Mouse (Mus musculus) liver, embryonic 14.5 days (tissue): ENCODE results near the gene Gm1673. TPM values are rescaled to one million over a fixed set of nuclear protein-coding genes. Genes with fewer than 3 reads are reported as not detected.

Source experiments
- ATAC-seq: fragments of 200-750 bp; cut with Nextera tagmentation; 2 replicates; pipeline ENCODE4 v1.8.0; 2017; ENCODE audit warnings: moderate number of reproducible peaks, mild to moderate bottlenecking, moderate library complexity; ENCODE audit not compliant: insufficient read depth
- DNase-seq, 3 experiments: peaks; one replicate each; pipeline ENCODE4 v3.0.0-alpha.2; 2012 to 2013; ENCODE audit warnings: low read depth in 3 of 3, low spot score in 3 of 3
- H3K27ac ChIP-seq: fragments of 300-500 bp; sonication (generic); 2 replicates; pipeline ENCODE4 v1.5.1; 2014; ENCODE audit warnings: moderate library complexity, mild to moderate bottlenecking, control low read depth, inconsistent platforms
- H3K27me3 ChIP-seq: fragments of 300-500 bp; sonication (generic); 2 replicates; pipeline ENCODE4 v1.6.1; 2014; ENCODE audit warnings: mild to moderate bottlenecking, low read length, moderate library complexity; ENCODE audit not compliant: control insufficient read depth, insufficient read depth
- H3K36me3 ChIP-seq: fragments of 300-500 bp; sonication (generic); replicated peaks from 2 replicates; pipeline ENCODE4 v1.6.1; 2014; ENCODE audit warnings: low read depth; ENCODE audit not compliant: control insufficient read depth, insufficient read depth
- H3K4me1 ChIP-seq, 2 experiments: fragments of 200-500 bp in 1 of 2; fragments of 300-500 bp in 1 of 2; sonication (generic) in 1 of 2; replicated peaks; 2 replicates each; pipeline ENCODE4 v1.6.1; 2012 to 2014; ENCODE audit warnings: antibody characterized with exemption in 1 of 2, inconsistent platforms in 1 of 2, low read length in 1 of 2; ENCODE audit not compliant: control insufficient read depth in 2 of 2, insufficient read depth in 2 of 2
- H3K4me2 ChIP-seq: fragments of 300-500 bp; sonication (generic); 2 replicates; pipeline ENCODE4 v1.6.1; 2014; ENCODE audit warnings: low read depth, mild to moderate bottlenecking, control low read depth, moderate library complexity
- H3K4me3 ChIP-seq, 2 experiments: fragments of 200-500 bp in 1 of 2; fragments of 300-500 bp in 1 of 2; sonication (generic) in 1 of 2; 2 replicates each; pipeline ENCODE4 v1.5.1; 2012 to 2014; ENCODE audit warnings: low read depth in 2 of 2, low read length in 2 of 2, mild to moderate bottlenecking in 2 of 2, control low read depth in 1 of 2, inconsistent platforms in 1 of 2, moderate library complexity in 1 of 2; ENCODE audit not compliant: insufficient read depth in 1 of 2
- H3K9ac ChIP-seq: fragments of 300-500 bp; sonication (generic); replicated peaks from 2 replicates; pipeline ENCODE4 v1.6.1; 2014; ENCODE audit warnings: mild to moderate bottlenecking, control low read depth, moderate library complexity
- H3K9me3 ChIP-seq: fragments of 300-500 bp; sonication (generic); 2 replicates; pipeline ENCODE4 v1.6.1; 2016; ENCODE audit warnings: low read length, mixed read lengths; ENCODE audit not compliant: control insufficient read depth
- CTCF ChIP-seq: IDR thresholded peaks from 2 replicates; pipeline ENCODE4 v1.5.1; 2016; ENCODE audit warnings: antibody characterized with exemption, low read depth, control low read depth
- EP300 ChIP-seq: IDR thresholded peaks from 2 replicates; pipeline ENCODE4 v1.6.1; 2016; ENCODE audit warnings: antibody characterized with exemption, low read depth
- WGBS: fragments of 180-500 bp; shearing (Covaris S2); extraction: QIAGEN DNeasy Blood & Tissue Kit; methylation state at CpG from one replicate; pipeline ENCODE4 v1.1.7; 2014; ENCODE audit not compliant: insufficient replicate concordance; 5-methylcytosine and 5-hydroxymethylcytosine counted together
- polyA plus RNA-seq, 2 experiments: library from polyadenylated mRNA; depleted of rRNA in 1 of 2; stranded (reverse) in 1 of 2; unstranded in 1 of 2; fragments of >200 nt; fragmentation: Nextera tagmentation in 1 of 2; extraction: Ambion mirVana in 1 of 2; gene quantifications; 2 replicates each; pipeline versions ENCODE4 v1.2.1 to v1.2.3; 2012 to 2014

Gene Gm1673
- polyA plus RNA-seq, 2 experiments: 2.6 to 2.7 TPM

- Histone ChIP-seq H3K4me1 (no peaks in the 10 kb centered on the region), H3K9ac (no peak overlapping the region), H3K4me2 (peak overlapping the region; percentile 58), H3K9me3 (no peaks in the 10 kb centered on the region), H3K27me3 (peaks cover 23% of the 10 kb centered on the region), H3K27ac (no peak overlapping the region), H3K36me3 (no peaks in the 10 kb centered on the region), H3K4me3 (peak overlapping the region; percentile 55 to 63)
- 5% methylated on average over 26 of the region's 26 CpGs for WGBS
- no peak for DNase-seq
- no peak for ATAC-seq
- TF ChIP-seq CTCF (no peak), EP300 (no peak)
Measured at GRCm38 (mm10) chr5:33982731-33983259, 438 bp upstream of the Gm1673 start.

GRCm38 (mm10) chr5:33994671-33995625 is 11.7 kb downstream of the Gm1673 start:
- 31% methylated on average over 28 of the region's 28 CpGs for WGBS
- Histone ChIP-seq H3K36me3 (no peaks in the 10 kb centered on the region), H3K9ac (no peak overlapping the region), H3K4me3 (peak overlapping the region in 1 of 2 experiments; percentile 48; a peak in 1 of 4 replicates), H3K4me2 (peak overlapping the region; percentile 56), H3K4me1 (no peaks in the 10 kb centered on the region), H3K27me3 (peaks cover 50% of the 10 kb centered on the region), H3K27ac (no peak overlapping the region), H3K9me3 (no peaks in the 10 kb centered on the region)
- no peak for DNase-seq
- TF ChIP-seq CTCF (peak; percentile 58), EP300 (no peak)
- no peak for ATAC-seq

GRCm38 (mm10) chr5:33995843-33996693 is 12.8 kb downstream of the Gm1673 start, which contains the start of gene Nat8l:
Gene Nat8l, plus strand, starts transcription at chr5:33995984.
- Histone ChIP-seq H3K36me3 (no peaks in the 10 kb centered on the region), H3K27ac (no peak within 1 kb of the TSS), H3K9me3 (no peaks in the 10 kb centered on the region), H3K27me3 (peaks cover 50% of the 10 kb centered on the region), H3K9ac (no peak within 1 kb of the TSS), H3K4me3 (peak within 1 kb of the TSS; percentile 26 to 48), H3K4me1 (no peaks in the 10 kb centered on the region), H3K4me2 (peak within 1 kb of the TSS; percentile 56)
- TF ChIP-seq EP300: no peak
- DNase-seq: no peak
- ATAC-seq: no peak
- under 1% methylated on average over 90 of the region's 90 CpGs for WGBS

GRCm38 (mm10) chr5:33996694-33997045 is 13.4 kb downstream of the Gm1673 start:
- no peak for ATAC-seq

More at GRCm38 (mm10) chr5:33996694-33997045, 13.4 kb downstream of the Gm1673 start:
- H3K4me3 ChIP-seq: peak overlapping the region; percentile 26 to 48
- H3K27ac ChIP-seq: no peak overlapping the region
- TF ChIP-seq EP300 (no peak), CTCF (no peak)
- H3K4me2 ChIP-seq: peak overlapping the region; percentile 56
- no peaks in the 10 kb centered on the region for H3K4me1 ChIP-seq
- under 1% methylated on average over 53 of the region's 55 CpGs for WGBS
- H3K27me3 ChIP-seq: peaks cover 50% of the 10 kb centered on the region
- no peaks in the 10 kb centered on the region for H3K9me3 ChIP-seq
- no peak for DNase-seq
- H3K9ac ChIP-seq: no peak overlapping the region
- H3K36me3 ChIP-seq: no peaks in the 10 kb centered on the region
